Comparison of ENCODE assay signal across 8 mouse cellular contexts in genomic region chr3:84696428-84696917, GRCm38 (mm10). TPM values are rescaled to one million over a fixed set of nuclear protein-coding genes. Genes with fewer than 3 reads are reported as not detected.
DNase-seq lines count a peak whose midpoint lies in the region; ATAC-seq lines count a peak whose summit lies in the region.

No protein-coding gene starts in this region.

- H3K4me1 ChIP-seq in lung, embryonic 16.5 days (replicated peaks; ENCODE audit: control insufficient read depth, insufficient read depth, low read length): peaks cover 24% of the 10 kb centered on the region

- 10% methylated on average over 18 of the region's 18 CpGs for WGBS in lung, embryonic 16.5 days

- DNase-seq in gastrocnemius, adult 18-20 months (ENCODE audit: low spot score): peak; percentile 5
- DNase-seq in gastrocnemius, postnatal 14 days: no peak
- peak; percentile 23 to 51 for DNase-seq in urinary bladder, adult 18-20 months (ENCODE audit: low spot score in 2 of 2)
- DNase-seq in urinary bladder, adult 2 months (ENCODE audit: low spot score): no peak
- DNase-seq in heart, postnatal 4 days: peak; percentile 40
- DNase-seq in telencephalon, adult 2 months (ENCODE audit: low read depth, low spot score): peak; percentile 46
- DNase-seq in spleen, adult 12 weeks (ENCODE audit: low spot score): no peak

- no peaks in the 10 kb centered on the region for H3K9me3 ChIP-seq in lung, embryonic 16.5 days (ENCODE audit: control insufficient read depth, low read length)

- ATAC-seq in lung, embryonic 16.5 days (ENCODE audit: low read depth): peak; percentile 78

- H3K9ac ChIP-seq in lung, embryonic 16.5 days (ENCODE audit: low read length): 0 out of 2 replicates have a peak overlapping the region, but pooled peaks have one; percentile 20

- H3K27me3 ChIP-seq in lung, embryonic 16.5 days (ENCODE audit: control insufficient read depth, insufficient read depth, low read depth, low read length): no peaks in the 10 kb centered on the region

- H3K4me2 ChIP-seq in lung, embryonic 16.5 days (ENCODE audit: low read depth, low read length): peak overlapping the region; percentile 48

- H3K27ac ChIP-seq in lung, embryonic 16.5 days (ENCODE audit: low read length): peak overlapping the region; percentile 73

- H3K4me3 ChIP-seq in lung, embryonic 16.5 days (ENCODE audit: low read length): peak overlapping the region; percentile 25

- H3K36me3 ChIP-seq in lung, embryonic 16.5 days (ENCODE audit: control insufficient read depth, insufficient read depth, low read length): no peaks in the 10 kb centered on the region

- intact Hi-C loops in gastrocnemius, postnatal 14 days (cut with DNase I; ENCODE audit: low total_unique reads): no loop called here

RNA-seq across cellular contexts. Expression of gene Tmem154, which starts 30.5 kb away (rescaled TPM):
- total RNA-seq in gastrocnemius, adult 18-20 months (2021): under 1 TPM; 0.78 to 0.98 TPM
- total RNA-seq in gastrocnemius, postnatal 14 days (2021): 1 to 10 TPM; 1.4 to 2.1 TPM
- 37.8 and 40.6 TPM in 2 replicates for polyA plus RNA-seq in urinary bladder, adult 2 months (2012; rRNA removed)
- total RNA-seq in heart, postnatal 4 days (2021): 1 to 10 TPM; 3.6 to 4.0 TPM
- 3.4 and 4.1 TPM in 2 replicates for polyA plus RNA-seq in lung, embryonic 16.5 days (2015; fragmentation: Nextera tagmentation; extraction: Ambion mirVana)

Comparison
In these comparisons a context has a peak if more than half of its experiments do, and no peak if none do; other contexts are left out.
1. DNase-seq: peak in gastrocnemius, adult 18-20 months (single experiment), urinary bladder, adult 18-20 months (2 of 2), heart, postnatal 4 days (single experiment) and telencephalon, adult 2 months (single experiment); none in gastrocnemius, postnatal 14 days (single experiment), urinary bladder, adult 2 months (single experiment) and spleen, adult 12 weeks (single experiment).